Mouse (Mus musculus) liver, embryonic 12.5 days (tissue): ENCODE results near the gene Arhgap24. TPM values are rescaled to one million over a fixed set of nuclear protein-coding genes. Genes with fewer than 3 reads are reported as not detected.

Experiments used
- ATAC-seq: fragments of 200-750 bp; cut with Nextera tagmentation; 2 replicates; pipeline ENCODE4 v1.8.0; 2017; ENCODE audit warnings: moderate number of reproducible peaks, mild to moderate bottlenecking, moderate library complexity
- H3K27ac ChIP-seq: fragments of 300-500 bp; sonication (generic); 2 replicates; pipeline ENCODE4 v1.5.1; 2016; ENCODE audit warnings: mild to moderate bottlenecking
- H3K27me3 ChIP-seq: fragments of 300-500 bp; sonication (generic); replicated peaks from 2 replicates; pipeline ENCODE4 v1.6.1; 2016; ENCODE audit warnings: mild to moderate bottlenecking, moderate library complexity
- H3K36me3 ChIP-seq: fragments of 300-500 bp; sonication (generic); 2 replicates; pipeline ENCODE4 v1.6.1; 2016; ENCODE audit warnings: mild to moderate bottlenecking, moderate library complexity
- H3K4me1 ChIP-seq: fragments of 300-500 bp; sonication (generic); 2 replicates; pipeline ENCODE4 v1.6.1; 2016
- H3K4me2 ChIP-seq: fragments of 300-500 bp; sonication (generic); 2 replicates; pipeline ENCODE4 v1.6.1; 2016; ENCODE audit warnings: mild to moderate bottlenecking, moderate library complexity
- H3K4me3 ChIP-seq: fragments of 300-500 bp; sonication (generic); 2 replicates; pipeline ENCODE4 v1.5.1; 2016; ENCODE audit warnings: mild to moderate bottlenecking, moderate library complexity
- H3K9ac ChIP-seq: fragments of 300-500 bp; sonication (generic); 2 replicates; pipeline ENCODE4 v1.6.1; 2016; ENCODE audit warnings: mild to moderate bottlenecking, moderate library complexity
- H3K9me3 ChIP-seq: fragments of 300-500 bp; sonication (generic); replicated peaks from 2 replicates; pipeline ENCODE4 v1.6.1; 2016; ENCODE audit warnings: mild to moderate bottlenecking, moderate library complexity
- WGBS: fragments of 180-500 bp; shearing (Covaris S2); methylation state at CpG from one replicate; pipeline ENCODE4 v1.1.7; 2016; ENCODE audit not compliant: insufficient replicate concordance; 5-methylcytosine and 5-hydroxymethylcytosine counted together
- polyA plus RNA-seq: library from polyadenylated mRNA; unstranded; fragments of >200 nt; fragmentation: Nextera tagmentation; extraction: Ambion mirVana; gene quantifications from 2 replicates; pipeline ENCODE4 v1.2.1, GENCODE M21; 2016

Arhgap24 gene
- polyA plus RNA-seq, 1 experiment from 2014 or later: 3.4 TPM

DNA sequence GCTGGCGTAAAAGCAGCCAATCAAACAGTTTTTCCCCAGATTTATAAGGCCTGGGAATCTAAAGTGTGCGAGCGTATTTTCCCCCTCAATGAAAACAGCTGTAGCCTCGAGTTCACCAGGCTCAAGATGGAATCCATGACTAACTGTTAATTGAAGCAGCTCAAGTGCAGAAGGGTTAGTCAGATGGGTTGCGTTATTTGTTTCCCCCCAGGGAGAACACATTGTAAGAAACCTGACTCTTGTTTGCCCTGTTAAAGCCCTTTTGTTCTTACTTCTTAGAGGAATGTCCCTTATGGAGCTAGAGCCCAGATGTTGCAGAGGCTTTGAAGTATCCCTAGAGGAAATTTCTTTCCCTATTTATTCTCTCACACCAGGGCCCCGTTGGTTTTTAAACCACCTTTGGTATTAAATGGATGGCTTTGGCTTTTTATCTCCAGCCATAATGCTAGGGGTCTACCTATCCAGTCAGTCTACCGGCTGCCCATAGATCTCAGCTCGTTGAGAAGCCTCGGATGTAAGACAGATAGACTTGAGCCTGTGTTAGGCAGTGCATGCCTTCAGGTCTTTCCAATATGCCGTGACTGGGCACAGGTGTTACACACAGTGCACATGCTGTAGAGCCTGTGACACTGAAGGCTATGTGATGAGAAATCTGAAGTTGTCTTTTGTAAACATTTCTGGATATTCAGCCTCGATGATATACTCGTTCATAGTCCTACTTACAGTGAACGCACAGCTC, 184.0 kb downstream of the Arhgap24 start:
- H3K4me3 ChIP-seq: no peak overlapping the region
- H3K27ac ChIP-seq: no peak overlapping the region
- ATAC-seq: no peak
- 64% methylated on average over 13 of the region's 13 CpGs for WGBS
- no peaks in the 10 kb centered on the region for H3K4me1 ChIP-seq
- no peak overlapping the region for H3K4me2 ChIP-seq
- no peaks in the 10 kb centered on the region for H3K27me3 ChIP-seq
- H3K9me3 ChIP-seq: no peaks in the 10 kb centered on the region
- no peaks in the 10 kb centered on the region for H3K36me3 ChIP-seq
- H3K9ac ChIP-seq: no peak overlapping the region

DNA sequence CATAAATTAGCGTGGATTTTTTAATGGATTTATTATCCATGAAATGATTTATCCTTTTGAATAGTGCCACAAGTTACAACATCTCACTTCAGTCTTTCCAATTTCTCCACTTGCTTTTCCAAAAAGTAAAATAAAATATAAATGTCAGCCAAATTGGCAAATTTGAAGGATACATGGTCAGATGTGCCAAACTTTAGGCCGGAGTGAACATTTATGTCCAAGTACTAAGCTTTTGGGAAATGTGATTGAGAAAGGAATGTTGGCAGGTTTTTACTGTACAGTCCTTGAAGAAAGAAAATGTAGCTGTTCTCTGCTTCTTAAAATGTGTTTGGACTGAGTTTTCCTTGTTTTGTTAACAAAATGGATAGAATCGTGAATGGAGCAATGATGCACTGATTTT, 185.7 kb downstream of the Arhgap24 start:
- no peak overlapping the region for H3K27ac ChIP-seq
- 66% methylated on average over 3 of the region's 3 CpGs for WGBS
- ATAC-seq: no peak

DNA sequence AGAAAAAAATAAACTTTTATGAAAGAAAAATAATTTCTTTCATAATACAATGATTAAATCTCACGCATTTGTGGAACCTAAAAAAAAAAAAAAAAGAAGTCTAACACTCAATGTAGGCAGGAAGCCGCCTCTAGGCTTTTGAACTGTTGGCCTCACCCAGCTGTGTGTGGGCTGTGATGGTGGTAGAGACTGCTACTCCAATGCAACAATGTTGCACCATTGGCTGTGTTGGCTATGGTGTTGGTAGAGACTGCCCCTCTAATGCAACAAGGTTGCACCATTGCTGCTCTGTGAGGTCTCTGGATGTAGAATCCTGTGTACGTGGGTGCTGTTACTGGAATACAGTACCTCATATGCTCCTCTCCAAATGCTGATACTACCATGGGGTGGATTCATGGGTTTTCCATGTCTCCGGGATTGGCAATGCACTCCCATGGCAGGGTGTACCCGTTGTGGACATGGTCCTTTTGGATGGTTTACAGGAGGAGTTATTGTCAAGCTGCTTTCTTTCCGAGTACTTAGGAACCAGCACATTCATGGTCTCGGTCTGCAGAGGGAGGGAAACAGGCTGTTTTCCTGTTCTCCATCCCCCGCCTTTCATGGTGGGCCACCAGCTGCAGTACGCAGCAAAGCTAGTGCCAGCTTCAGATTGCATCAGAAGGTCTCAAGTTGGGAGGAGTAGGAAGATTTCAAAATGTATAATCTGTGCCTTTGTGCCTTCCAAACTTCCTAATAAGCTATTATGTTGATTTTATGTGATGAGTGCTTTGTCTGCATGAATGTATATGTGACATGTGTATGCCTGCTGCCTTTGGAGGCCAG, 186.8 kb downstream of the Arhgap24 start:
- H3K4me3 ChIP-seq: no peak overlapping the region
- H3K4me1 ChIP-seq: no peaks in the 10 kb centered on the region
- no peak overlapping the region for H3K9ac ChIP-seq
- H3K36me3 ChIP-seq: no peaks in the 10 kb centered on the region
- H3K27me3 ChIP-seq: no peaks in the 10 kb centered on the region
- H3K4me2 ChIP-seq: no peak overlapping the region
- ATAC-seq: no peak
- no peaks in the 10 kb centered on the region for H3K9me3 ChIP-seq
- H3K27ac ChIP-seq: no peak overlapping the region
- 76% methylated on average over 9 of the region's 9 CpGs for WGBS

More for the DNA sequence above, 185.7 kb downstream of the Arhgap24 start:
- Histone ChIP-seq H3K9ac (no peak overlapping the region), H3K36me3 (no peaks in the 10 kb centered on the region), H3K4me3 (no peak overlapping the region), H3K4me2 (no peak overlapping the region), H3K27me3 (no peaks in the 10 kb centered on the region), H3K9me3 (no peaks in the 10 kb centered on the region), H3K4me1 (no peaks in the 10 kb centered on the region)

DNA sequence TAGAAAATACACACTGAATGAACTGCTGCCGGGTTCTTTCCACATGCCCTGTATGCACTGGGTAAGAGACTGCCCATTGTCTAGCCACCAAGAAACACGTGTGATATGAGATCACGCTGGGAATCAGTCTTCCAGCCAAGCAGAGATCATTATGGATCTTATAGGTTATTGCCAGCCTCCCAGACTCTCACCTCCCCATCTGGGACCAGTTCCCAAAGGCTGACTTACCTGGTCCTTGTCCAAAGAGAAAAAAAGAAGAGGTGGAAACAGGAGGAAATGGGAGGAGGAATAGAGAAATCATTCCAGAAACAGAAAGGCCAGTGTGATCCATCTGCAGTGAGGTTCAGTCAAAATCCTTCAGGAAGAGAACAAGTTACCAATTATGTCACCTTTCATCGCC, 189.0 kb downstream of the Arhgap24 start:
- H3K36me3 ChIP-seq: no peaks in the 10 kb centered on the region
- 62% methylated on average over 4 of the region's 4 CpGs for WGBS
- no peak overlapping the region for H3K4me3 ChIP-seq
- no peak for ATAC-seq
- no peaks in the 10 kb centered on the region for H3K9me3 ChIP-seq
- H3K27ac ChIP-seq: no peak overlapping the region
- no peaks in the 10 kb centered on the region for H3K4me1 ChIP-seq
- no peak overlapping the region for H3K4me2 ChIP-seq
- no peaks in the 10 kb centered on the region for H3K27me3 ChIP-seq
- no peak overlapping the region for H3K9ac ChIP-seq

DNA sequence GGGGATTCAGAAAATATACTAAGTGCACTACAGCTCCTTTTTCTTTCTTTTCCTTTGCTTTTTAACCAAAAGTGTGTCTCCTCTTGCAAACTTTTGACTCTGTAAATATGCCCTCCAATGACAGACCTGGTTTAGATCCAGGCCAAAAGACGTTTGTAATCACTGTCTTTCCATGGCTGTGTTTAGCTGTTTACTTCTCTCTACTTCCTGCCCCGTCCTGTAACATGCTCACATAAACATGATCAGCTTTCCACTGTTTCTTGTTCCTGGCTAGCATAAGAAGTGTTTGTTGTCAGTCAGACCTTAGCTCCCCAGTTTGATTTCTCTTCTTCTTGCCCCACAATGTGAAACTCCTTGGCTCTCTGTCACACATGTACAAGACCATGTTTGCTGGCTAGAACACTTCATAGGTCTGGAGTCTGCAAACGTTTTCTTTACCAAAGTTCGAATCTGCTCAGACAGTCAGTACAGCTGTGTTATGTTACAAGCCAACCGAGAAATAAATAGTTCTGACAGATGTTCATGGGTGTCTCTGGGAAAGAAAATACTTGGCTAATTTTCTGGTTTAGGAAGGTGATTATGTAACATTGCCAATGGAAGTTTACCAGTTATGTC, 189.6 kb downstream of the Arhgap24 start:
- H3K9ac ChIP-seq: no peak overlapping the region
- H3K4me2 ChIP-seq: no peak overlapping the region
- H3K4me3 ChIP-seq: no peak overlapping the region
- no peaks in the 10 kb centered on the region for H3K36me3 ChIP-seq
- no peak overlapping the region for H3K27ac ChIP-seq
- no peak for ATAC-seq
- H3K4me1 ChIP-seq: no peaks in the 10 kb centered on the region
- H3K27me3 ChIP-seq: no peaks in the 10 kb centered on the region
- WGBS: 48% methylated on average over 5 of the region's 5 CpGs
- no peaks in the 10 kb centered on the region for H3K9me3 ChIP-seq

DNA sequence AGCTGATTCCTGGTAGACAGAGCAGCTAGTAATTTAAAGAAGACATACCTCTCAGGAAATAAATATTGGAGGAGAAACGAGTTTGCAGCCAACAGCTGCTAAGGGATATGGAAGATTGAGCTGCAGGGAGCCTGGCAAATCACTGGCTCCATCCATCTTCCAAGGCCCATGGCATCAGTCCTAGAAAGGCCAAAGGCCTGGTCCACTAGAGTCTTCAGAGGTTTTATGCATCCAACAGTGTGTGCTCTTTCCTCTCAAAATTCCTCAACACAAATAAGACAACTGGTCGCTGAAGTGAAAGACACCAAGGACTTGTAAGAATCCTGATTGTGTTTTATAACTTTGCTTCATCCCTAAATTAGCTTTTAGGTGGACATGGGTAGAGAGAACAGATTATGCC, 194.1 kb downstream of the Arhgap24 start:
- no peaks in the 10 kb centered on the region for H3K36me3 ChIP-seq
- no peaks in the 10 kb centered on the region for H3K27me3 ChIP-seq
- H3K4me3 ChIP-seq: no peak overlapping the region
- no peak for ATAC-seq
- H3K4me2 ChIP-seq: no peak overlapping the region
- H3K4me1 ChIP-seq: no peaks in the 10 kb centered on the region
- no peak overlapping the region for H3K27ac ChIP-seq
- H3K9ac ChIP-seq: no peak overlapping the region
- H3K9me3 ChIP-seq: no peaks in the 10 kb centered on the region
- WGBS: 60% methylated on average over 2 of the region's 2 CpGs

DNA sequence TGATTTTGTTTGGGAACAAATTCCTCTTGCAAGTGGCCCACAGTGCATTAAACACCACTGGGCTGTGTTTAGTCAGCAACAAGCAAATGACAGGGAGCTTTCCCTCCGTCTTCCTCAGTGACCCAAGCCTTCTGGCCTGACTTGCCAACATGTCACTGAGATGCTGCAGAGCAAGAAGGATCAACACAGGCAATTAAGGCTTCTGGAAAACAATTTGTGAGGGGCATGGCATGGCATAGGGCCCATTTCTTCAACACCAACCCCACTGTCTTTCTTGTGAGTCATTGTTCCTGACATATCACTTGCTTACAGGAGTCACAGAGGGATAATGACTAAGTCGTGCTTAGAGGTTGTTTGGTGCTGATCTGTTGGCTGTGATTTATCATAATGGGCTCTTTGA, 196.0 kb downstream of the Arhgap24 start:
- Histone ChIP-seq H3K27me3 (no peaks in the 10 kb centered on the region), H3K4me2 (no peak overlapping the region), H3K4me1 (no peaks in the 10 kb centered on the region), H3K9ac (no peak overlapping the region), H3K4me3 (no peak overlapping the region), H3K9me3 (no peaks in the 10 kb centered on the region), H3K36me3 (no peaks in the 10 kb centered on the region), H3K27ac (no peak overlapping the region)
- 26% methylated on average over 2 of the region's 2 CpGs for WGBS
- ATAC-seq: no peak

DNA sequence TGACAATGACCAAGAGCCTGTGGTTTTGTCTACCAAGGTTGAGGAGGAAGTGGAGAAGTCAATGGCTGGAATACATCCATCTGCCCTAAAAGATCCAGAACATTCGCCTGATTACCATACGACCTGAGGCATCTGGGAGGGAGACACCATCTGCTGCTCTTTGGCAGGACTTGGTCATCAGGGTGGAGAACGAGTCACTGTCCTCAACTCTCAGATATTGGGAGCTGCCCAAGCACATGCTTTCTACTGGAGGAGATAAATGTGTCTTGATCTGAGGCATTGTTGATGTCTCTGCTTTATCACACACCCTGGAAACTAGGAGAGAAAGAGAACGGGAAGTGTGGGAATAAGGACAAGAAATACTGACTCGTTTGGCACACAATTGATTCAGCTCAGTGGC, 206.5 kb downstream of the Arhgap24 start:
- Histone ChIP-seq H3K4me1 (no peaks in the 10 kb centered on the region), H3K4me2 (no peak overlapping the region), H3K27me3 (no peaks in the 10 kb centered on the region), H3K9ac (no peak overlapping the region), H3K4me3 (no peak overlapping the region), H3K36me3 (no peaks in the 10 kb centered on the region), H3K9me3 (no peaks in the 10 kb centered on the region), H3K27ac (no peak overlapping the region)
- ATAC-seq: no peak
- WGBS: 48% methylated on average over 5 of the region's 5 CpGs

DNA sequence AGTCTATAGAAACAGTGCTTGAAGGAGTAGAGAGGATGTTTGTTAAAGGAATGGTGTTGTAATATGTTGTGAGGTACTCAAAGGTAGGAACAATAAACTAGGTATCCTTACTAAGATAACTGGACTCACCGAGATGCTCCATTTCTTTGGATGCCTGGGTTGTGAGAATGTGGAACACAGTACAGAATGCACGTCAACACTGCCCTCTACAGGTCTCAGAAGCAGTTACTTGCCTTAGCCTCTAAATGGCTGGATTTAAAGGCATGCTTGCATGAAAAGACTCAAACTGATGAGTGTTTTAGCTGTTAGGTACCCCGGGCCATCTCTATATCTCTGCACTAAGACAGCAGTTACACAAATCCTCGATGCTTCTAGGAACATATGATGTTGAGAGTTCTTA, 211.3 kb downstream of the Arhgap24 start:
- no peak for ATAC-seq
- Histone ChIP-seq H3K36me3 (no peaks in the 10 kb centered on the region), H3K27me3 (no peaks in the 10 kb centered on the region), H3K9me3 (no peaks in the 10 kb centered on the region), H3K9ac (no peak overlapping the region), H3K4me2 (no peak overlapping the region), H3K4me1 (peaks cover 2% of the 10 kb centered on the region; the same call in 1 of the 2 replicates), H3K4me3 (no peak overlapping the region), H3K27ac (no peak overlapping the region)
- 18% methylated on average over 4 of the region's 4 CpGs for WGBS

DNA sequence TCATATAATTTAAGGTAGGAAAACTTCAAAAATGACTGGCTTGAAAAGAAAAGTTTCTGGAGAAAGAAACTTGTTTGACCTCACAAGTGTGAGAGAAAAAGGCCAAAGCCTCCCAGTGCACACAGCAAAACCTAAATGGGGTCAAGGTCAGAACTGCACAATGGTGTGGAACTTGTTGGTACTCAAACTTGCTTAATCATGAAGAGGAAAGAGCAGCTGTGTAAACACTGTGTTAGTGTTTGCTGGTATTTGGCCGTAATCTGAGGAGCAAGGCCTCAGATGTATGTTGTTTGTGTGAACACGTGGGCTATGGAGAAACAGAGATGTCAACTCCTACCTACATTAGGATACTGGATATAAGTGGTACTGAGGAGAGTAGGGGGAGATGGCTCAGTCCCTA, 212.0 kb downstream of the Arhgap24 start:
- H3K27me3 ChIP-seq: no peaks in the 10 kb centered on the region
- no peaks in the 10 kb centered on the region for H3K36me3 ChIP-seq
- ATAC-seq: no peak
- no peak overlapping the region for H3K4me2 ChIP-seq
- 55% methylated on average over 2 of the region's 2 CpGs for WGBS
- no peak overlapping the region for H3K9ac ChIP-seq
- H3K4me1 ChIP-seq: peaks cover 2% of the 10 kb centered on the region; the same call in 1 of the 2 replicates
- no peak overlapping the region for H3K4me3 ChIP-seq
- no peaks in the 10 kb centered on the region for H3K9me3 ChIP-seq
- no peak overlapping the region for H3K27ac ChIP-seq

DNA sequence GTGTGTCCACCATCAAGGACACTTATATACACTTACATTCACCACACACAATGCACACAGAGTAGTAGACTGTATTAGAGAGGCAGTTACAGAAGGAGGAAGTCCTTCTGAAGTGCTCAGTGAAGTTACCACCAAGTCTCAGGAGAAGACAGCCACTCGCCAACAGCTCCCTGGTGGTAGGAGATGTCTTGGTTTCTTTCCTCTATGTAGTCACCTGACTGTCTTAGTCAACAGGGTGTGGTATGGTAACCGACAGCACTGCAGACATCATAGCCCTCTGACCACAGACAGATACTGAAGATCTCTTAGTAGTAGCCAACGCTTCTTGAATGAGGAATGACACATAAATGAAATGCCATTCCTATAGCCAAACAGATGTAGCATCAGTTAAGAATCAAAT, 212.7 kb downstream of the Arhgap24 start:
- H3K36me3 ChIP-seq: no peaks in the 10 kb centered on the region
- H3K27ac ChIP-seq: no peak overlapping the region
- ATAC-seq: no peak
- no peaks in the 10 kb centered on the region for H3K27me3 ChIP-seq
- no peaks in the 10 kb centered on the region for H3K9me3 ChIP-seq
- H3K4me1 ChIP-seq: peaks cover 2% of the 10 kb centered on the region; the same call in 1 of the 2 replicates
- H3K4me3 ChIP-seq: no peak overlapping the region
- WGBS: 46% methylated on average over 3 of the region's 3 CpGs
- H3K4me2 ChIP-seq: no peak overlapping the region
- no peak overlapping the region for H3K9ac ChIP-seq

DNA sequence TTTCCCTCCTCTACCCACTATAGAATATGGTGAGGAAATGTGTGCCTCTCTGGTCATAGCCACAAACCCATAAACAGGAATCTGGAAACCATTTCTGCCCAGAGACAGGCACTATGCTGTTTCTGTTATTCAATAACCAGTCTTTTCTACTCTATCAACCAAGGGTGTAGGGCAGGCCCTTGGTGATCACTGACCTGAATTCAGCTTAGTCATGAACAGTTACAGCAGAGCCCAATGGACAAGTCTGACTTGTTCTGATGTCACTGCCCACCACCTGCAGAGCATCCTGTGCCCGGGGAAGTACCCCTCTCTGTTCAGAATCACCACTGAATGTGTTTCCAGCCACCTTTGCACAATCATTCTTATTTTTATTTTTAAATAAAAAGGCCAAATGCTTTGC, 216.6 kb downstream of the Arhgap24 start:
- Histone ChIP-seq H3K4me1 (peaks cover 2% of the 10 kb centered on the region; the same call in 1 of the 2 replicates), H3K4me2 (no peak overlapping the region), H3K36me3 (no peaks in the 10 kb centered on the region), H3K9ac (no peak overlapping the region), H3K27ac (no peak overlapping the region), H3K4me3 (no peak overlapping the region), H3K9me3 (no peaks in the 10 kb centered on the region), H3K27me3 (no peaks in the 10 kb centered on the region)
- ATAC-seq: no peak
- WGBS: 50% methylated on average over 1 of the region's 1 CpGs
